Mouse (Mus musculus) left cerebral cortex, adult 11 months (tissue): ENCODE data around the gene Wdr90.

Experiments
- DNase-seq: peaks from one replicate; pipeline ENCODE4 v3.0.0; 2022; ENCODE audit warnings: low spot score

The Wdr90 gene

GRCm38 (mm10) chr17:25801029-25801428 lies 60.3 kb downstream of the Wdr90 start:
- DNase-seq, result peak; percentile 70

- DNase-seq, result no peak
Observed at GRCm38 (mm10) chr17:25796951-25797369, 64.3 kb downstream of the Wdr90 start, which contains the start of gene Metrn. TSS of gene Metrn (minus strand) at chr17:25797136.

- DNase-seq, result no peak
Observed at GRCm38 (mm10) chr17:25796211-25796771, 65.0 kb downstream of the Wdr90 start.

- peak; percentile 83 for DNase-seq
Observed at GRCm38 (mm10) chr17:25795609-25796092, 65.7 kb downstream of the Wdr90 start, which contains the start of gene AC134908.4. TSS of gene AC134908.4 (minus strand) at chr17:25795659.

GRCm38 (mm10) chr17:25794998-25795397 lies 66.3 kb downstream of the Wdr90 start:
- DNase-seq, result no peak
